Mouse (Mus musculus) hindbrain, embryonic 15.5 days (tissue): ENCODE data around the gene Gm28308. TPM values are rescaled to one million over a fixed set of nuclear protein-coding genes. Genes with fewer than 3 reads are reported as not detected.

ENCODE experiments used
- ATAC-seq: fragments of 200-750 bp; cut with Nextera tagmentation; 2 replicates; pipeline ENCODE4 v1.8.0; 2017; ENCODE audit warnings: low read depth, moderate number of reproducible peaks, moderate TSS enrichment; ENCODE audit not compliant: low FRiP score
- H3K27ac ChIP-seq: fragments of 300-500 bp; sonication (generic); replicated peaks from 2 replicates; pipeline ENCODE4 v1.5.1; 2015; ENCODE audit warnings: mild to moderate bottlenecking, inconsistent platforms
- H3K27me3 ChIP-seq: fragments of 300-500 bp; sonication (generic); 2 replicates; pipeline ENCODE4 v1.6.1; 2015; ENCODE audit warnings: control low read depth, inconsistent platforms
- H3K36me3 ChIP-seq: fragments of 300-500 bp; sonication (generic); 2 replicates; pipeline ENCODE4 v1.6.1; 2015; ENCODE audit warnings: control low read depth, inconsistent platforms
- H3K4me1 ChIP-seq: fragments of 300-500 bp; sonication (generic); replicated peaks from 2 replicates; pipeline ENCODE4 v1.6.1; 2015; ENCODE audit warnings: control low read depth, inconsistent platforms
- H3K4me2 ChIP-seq: fragments of 300-500 bp; sonication (generic); 2 replicates; pipeline ENCODE4 v1.6.1; 2015; ENCODE audit warnings: moderate library complexity, mild to moderate bottlenecking, inconsistent platforms
- H3K4me3 ChIP-seq: fragments of 300-500 bp; sonication (generic); 2 replicates; pipeline ENCODE4 v1.5.1; 2015; ENCODE audit warnings: mild to moderate bottlenecking, inconsistent platforms
- H3K9ac ChIP-seq: fragments of 300-500 bp; sonication (generic); 2 replicates; pipeline ENCODE4 v1.6.1; 2015; ENCODE audit warnings: inconsistent platforms
- H3K9me3 ChIP-seq: fragments of 300-500 bp; sonication (generic); 2 replicates; pipeline ENCODE4 v1.6.1; 2016; ENCODE audit warnings: control low read depth, inconsistent platforms
- WGBS: fragments of 180-500 bp; shearing (Covaris S2); methylation state at CpG from one replicate; pipeline ENCODE4 v1.1.7; 2015; 5-methylcytosine and 5-hydroxymethylcytosine counted together
- polyA plus RNA-seq: library from polyadenylated mRNA; unstranded; fragments of >200 nt; fragmentation: Nextera tagmentation; extraction: Ambion mirVana; gene quantifications from 2 replicates; pipeline ENCODE4 v1.2.1, GENCODE M21; 2015

The Gm28308 gene
- polyA plus RNA-seq, 1 experiment from 2014 or later: not detected

DNA sequence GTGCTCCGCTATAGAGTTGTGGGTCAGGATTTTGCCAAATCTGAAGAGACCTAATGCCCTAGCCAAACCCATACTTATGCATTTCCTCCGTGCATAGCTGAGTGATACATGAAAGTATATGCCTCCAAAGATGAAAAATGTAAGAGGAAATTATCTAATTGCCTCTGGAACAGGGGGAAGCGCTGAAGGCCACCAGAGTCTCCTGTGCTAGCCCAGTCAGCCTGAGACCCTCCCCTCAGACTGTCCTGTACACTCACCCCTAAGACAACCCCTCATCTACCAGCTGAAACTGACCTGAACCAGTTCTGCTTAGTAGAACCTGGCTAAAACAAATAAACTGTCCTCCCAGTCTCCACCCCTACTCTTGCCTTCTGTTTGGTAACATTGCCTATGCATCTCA lies 32.4 kb downstream of the Gm28308 start:
- H3K9ac ChIP-seq: peak overlapping the region; percentile 64
- peak overlapping the region; percentile 97 for H3K4me2 ChIP-seq
- H3K27ac ChIP-seq: peak overlapping the region; percentile 92
- peaks cover 15% of the 10 kb centered on the region; the same call in 1 of the 2 replicates for H3K4me1 ChIP-seq
- H3K27me3 ChIP-seq: peaks cover 40% of the 10 kb centered on the region
- no peak for ATAC-seq
- WGBS: 15% methylated on average over 3 of the region's 3 CpGs
- H3K9me3 ChIP-seq: no peaks in the 10 kb centered on the region
- peak overlapping the region; percentile 51 for H3K4me3 ChIP-seq
- no peaks in the 10 kb centered on the region for H3K36me3 ChIP-seq

DNA sequence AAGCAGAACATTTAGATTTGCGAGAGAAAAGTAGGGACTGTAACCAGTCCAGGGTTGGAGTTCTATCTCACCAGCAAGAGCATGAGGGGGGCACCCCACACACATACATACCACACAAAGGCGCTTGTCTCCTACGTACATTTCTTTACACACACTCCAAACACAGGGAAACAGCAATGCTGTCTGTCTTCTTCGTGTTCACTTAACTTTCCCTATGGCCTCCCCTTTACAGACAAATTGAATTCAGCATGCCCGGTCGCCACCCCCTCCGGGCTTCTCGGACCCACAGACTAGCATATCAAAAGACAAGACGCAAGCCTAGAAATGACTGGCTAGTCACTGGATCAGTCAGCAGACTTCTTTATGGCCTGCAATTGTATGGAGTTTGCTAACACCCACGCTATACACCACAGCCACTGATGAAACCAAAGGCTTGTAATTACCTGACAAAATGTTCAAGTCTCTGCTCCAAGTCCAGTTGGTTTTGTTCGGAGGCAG lies 32.9 kb downstream of the Gm28308 start:
- Histone ChIP-seq H3K4me2 (peak overlapping the region; percentile 97), H3K36me3 (no peaks in the 10 kb centered on the region), H3K27ac (peak overlapping the region; percentile 92), H3K4me1 (peaks cover 12% of the 10 kb centered on the region; the same call in 1 of the 2 replicates), H3K27me3 (peaks cover 35% of the 10 kb centered on the region), H3K4me3 (peak overlapping the region; percentile 51), H3K9ac (peak overlapping the region; percentile 64), H3K9me3 (no peaks in the 10 kb centered on the region)
- ATAC-seq: no peak
- WGBS: 4% methylated on average over 11 of the region's 11 CpGs

DNA sequence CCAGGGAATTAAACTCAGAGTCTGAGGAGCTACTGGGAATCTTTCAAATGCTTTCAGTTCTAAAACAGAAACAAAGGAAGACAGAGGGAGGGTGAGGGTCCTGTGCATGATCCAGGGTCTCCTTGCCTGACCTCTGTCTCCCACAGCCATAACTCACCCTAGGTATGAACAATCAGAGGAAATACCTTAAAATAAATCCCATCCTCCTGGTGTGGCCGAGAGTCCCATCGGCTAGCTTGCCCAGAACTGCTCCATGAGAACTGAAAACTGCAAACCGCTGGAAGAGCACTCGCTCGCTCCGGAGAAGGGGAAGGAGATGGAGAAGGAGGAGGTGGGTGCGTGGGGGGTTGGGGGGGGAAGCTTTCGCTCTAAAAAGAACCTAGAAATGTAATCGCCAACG lies 33.4 kb downstream of the Gm28308 start:
- peaks cover 32% of the 10 kb centered on the region for H3K27me3 ChIP-seq
- H3K9me3 ChIP-seq: no peaks in the 10 kb centered on the region
- 0 out of 2 replicates have a peak, but pooled peaks cover 8% of the 10 kb centered on the region for H3K4me1 ChIP-seq
- H3K9ac ChIP-seq: peak overlapping the region; percentile 64
- peak overlapping the region; percentile 51 for H3K4me3 ChIP-seq
- peak overlapping the region; percentile 92 for H3K27ac ChIP-seq
- under 1% methylated on average over 10 of the region's 10 CpGs for WGBS
- H3K36me3 ChIP-seq: no peaks in the 10 kb centered on the region
- ATAC-seq: no peak
- peak overlapping the region; percentile 97 for H3K4me2 ChIP-seq

DNA sequence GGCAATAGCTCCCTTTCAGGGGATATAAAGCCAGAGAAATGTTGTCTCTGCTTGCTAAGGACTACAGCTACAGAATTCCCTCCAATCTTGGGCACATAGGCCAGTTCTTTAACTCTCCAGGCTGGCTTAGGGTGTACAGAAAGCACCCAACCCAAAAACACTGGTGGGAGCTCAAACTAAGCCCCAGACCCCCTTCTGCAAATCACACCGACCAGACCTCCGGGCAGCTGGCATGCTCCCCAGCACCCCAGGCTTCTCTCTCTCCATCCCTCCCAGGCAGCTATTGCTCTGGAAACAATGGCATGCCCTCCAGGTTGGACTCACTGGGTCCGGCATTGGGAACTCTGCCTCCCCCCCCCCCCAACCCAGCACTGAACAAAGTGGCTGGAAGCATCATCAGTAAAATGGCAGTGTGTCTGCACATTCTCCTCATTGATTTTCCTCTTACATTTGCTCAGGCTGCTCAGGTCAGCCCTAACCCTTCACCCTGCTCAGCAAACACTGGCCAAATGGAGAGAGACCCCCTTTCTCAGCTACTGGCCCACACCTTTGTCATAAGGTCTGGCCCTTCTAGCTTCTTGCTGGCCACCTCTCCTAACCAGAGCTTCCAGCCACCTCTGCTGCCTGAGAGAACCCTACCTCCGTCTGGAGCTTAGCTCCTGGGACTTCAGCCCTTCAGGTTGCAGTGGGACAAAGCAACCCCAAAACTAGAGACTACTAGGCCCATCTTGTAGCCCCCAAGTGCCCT lies 34.0 kb downstream of the Gm28308 start:
- WGBS: 4% methylated on average over 4 of the region's 4 CpGs
- Histone ChIP-seq H3K27me3 (peaks cover 32% of the 10 kb centered on the region), H3K4me3 (peak overlapping the region; percentile 51), H3K9me3 (no peaks in the 10 kb centered on the region), H3K9ac (peak overlapping the region; percentile 64), H3K4me2 (peak overlapping the region; percentile 97), H3K36me3 (no peaks in the 10 kb centered on the region), H3K27ac (peak overlapping the region; percentile 92), H3K4me1 (0 out of 2 replicates have a peak, but pooled peaks cover 5% of the 10 kb centered on the region)
- no peak for ATAC-seq

DNA sequence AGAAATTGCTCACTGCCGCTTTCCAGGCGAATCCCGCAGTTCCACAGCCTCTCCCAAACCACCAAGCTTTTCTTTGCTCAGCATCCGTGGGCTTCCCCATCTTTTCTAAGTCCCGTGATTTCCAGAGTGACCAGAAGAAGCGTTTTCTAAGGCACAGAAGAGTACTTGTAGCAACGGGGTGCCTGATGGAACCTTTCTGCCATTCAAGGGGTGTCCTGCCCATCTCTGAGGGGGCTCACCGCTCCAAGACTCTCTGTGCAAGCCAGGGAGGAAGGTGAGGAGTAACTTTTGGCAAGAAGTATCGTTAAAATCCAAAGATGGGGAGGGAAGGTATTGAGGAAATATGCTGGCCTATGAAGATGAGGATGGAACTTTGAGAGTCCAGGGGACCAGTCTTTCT lies 35.3 kb downstream of the Gm28308 start:
- peak overlapping the region; percentile 92 for H3K27ac ChIP-seq
- peaks cover 7% of the 10 kb centered on the region; the same call in 1 of the 2 replicates for H3K4me1 ChIP-seq
- peak overlapping the region; percentile 64 for H3K9ac ChIP-seq
- no peaks in the 10 kb centered on the region for H3K36me3 ChIP-seq
- WGBS: 2% methylated on average over 9 of the region's 9 CpGs
- peak overlapping the region; percentile 51 for H3K4me3 ChIP-seq
- H3K9me3 ChIP-seq: no peaks in the 10 kb centered on the region
- H3K4me2 ChIP-seq: peak overlapping the region; percentile 97
- peaks cover 28% of the 10 kb centered on the region for H3K27me3 ChIP-seq
- ATAC-seq: no peak

- Histone ChIP-seq H3K9me3 (no peaks in the 10 kb centered on the region), H3K27me3 (peaks cover 24% of the 10 kb centered on the region), H3K4me1 (peaks cover 13% of the 10 kb centered on the region), H3K4me3 (peak within 1 kb of the TSS; percentile 51), H3K4me2 (peak within 1 kb of the TSS; percentile 97), H3K27ac (peak within 1 kb of the TSS; percentile 92), H3K36me3 (no peaks in the 10 kb centered on the region), H3K9ac (peak within 1 kb of the TSS; percentile 64)
- ATAC-seq: no peak
- 3% methylated on average over 36 of the region's 36 CpGs for WGBS
Measured at GRCm38 (mm10) chr6:52177061-52177735, 35.9 kb downstream of the Gm28308 start, which contains the start of gene 5730596B20Rik. Gene 5730596B20Rik, plus strand, starts transcription at chr6:52177498.

- peak overlapping the region; percentile 51 for H3K4me3 ChIP-seq
- H3K4me1 ChIP-seq: peaks cover 18% of the 10 kb centered on the region
- H3K4me2 ChIP-seq: peak overlapping the region; percentile 97
- H3K27me3 ChIP-seq: peaks cover 20% of the 10 kb centered on the region
- H3K9me3 ChIP-seq: no peaks in the 10 kb centered on the region
- no peak for ATAC-seq
- H3K36me3 ChIP-seq: no peaks in the 10 kb centered on the region
- H3K27ac ChIP-seq: peak overlapping the region; percentile 92
- under 1% methylated on average over 6 of the region's 6 CpGs for WGBS
- peak overlapping the region; percentile 64 for H3K9ac ChIP-seq
Measured at GRCm38 (mm10) chr6:52176391-52176790, 36.7 kb downstream of the Gm28308 start.

DNA sequence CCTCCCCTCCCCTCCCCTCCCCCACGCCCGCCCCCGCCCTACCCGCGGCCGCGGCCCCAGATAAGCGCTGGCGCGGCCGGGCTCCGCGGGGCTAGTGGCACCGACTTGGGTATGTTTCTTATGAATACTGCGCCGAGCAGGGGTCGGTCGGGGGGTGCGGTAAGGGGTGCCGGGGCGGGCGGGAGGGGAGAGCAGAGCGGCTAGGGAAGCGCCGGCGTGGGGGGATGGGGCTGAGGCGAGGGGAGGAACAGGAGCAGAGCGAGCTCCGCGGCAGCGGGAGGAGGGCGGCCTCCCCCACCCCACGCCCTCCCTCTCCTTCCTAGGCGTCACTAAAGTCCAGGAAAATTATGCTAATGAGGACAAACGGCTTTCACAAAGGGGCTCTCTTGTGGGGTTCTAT lies 37.3 kb downstream of the Gm28308 start:
- Histone ChIP-seq H3K4me1 (peaks cover 23% of the 10 kb centered on the region), H3K4me2 (peak overlapping the region; percentile 97), H3K27me3 (peaks cover 18% of the 10 kb centered on the region), H3K4me3 (peak overlapping the region; percentile 51), H3K9me3 (no peaks in the 10 kb centered on the region), H3K27ac (peak overlapping the region; percentile 92), H3K9ac (peak overlapping the region; percentile 64), H3K36me3 (no peaks in the 10 kb centered on the region)
- peak; percentile 60 for ATAC-seq
- 1% methylated on average over 10 of the region's 35 CpGs for WGBS

GRCm38 (mm10) chr6:52174968-52175751 lies 38.0 kb downstream of the Gm28308 start:
- H3K27ac ChIP-seq: peak overlapping the region; percentile 92
- H3K4me3 ChIP-seq: peak overlapping the region; percentile 51
- no peaks in the 10 kb centered on the region for H3K9me3 ChIP-seq
- H3K36me3 ChIP-seq: no peaks in the 10 kb centered on the region
- peaks cover 22% of the 10 kb centered on the region for H3K27me3 ChIP-seq
- peak overlapping the region; percentile 64 for H3K9ac ChIP-seq
- ATAC-seq: no peak
- 1% methylated on average over 41 of the region's 41 CpGs for WGBS
- H3K4me1 ChIP-seq: peaks cover 30% of the 10 kb centered on the region
- peak overlapping the region; percentile 97 for H3K4me2 ChIP-seq

DNA sequence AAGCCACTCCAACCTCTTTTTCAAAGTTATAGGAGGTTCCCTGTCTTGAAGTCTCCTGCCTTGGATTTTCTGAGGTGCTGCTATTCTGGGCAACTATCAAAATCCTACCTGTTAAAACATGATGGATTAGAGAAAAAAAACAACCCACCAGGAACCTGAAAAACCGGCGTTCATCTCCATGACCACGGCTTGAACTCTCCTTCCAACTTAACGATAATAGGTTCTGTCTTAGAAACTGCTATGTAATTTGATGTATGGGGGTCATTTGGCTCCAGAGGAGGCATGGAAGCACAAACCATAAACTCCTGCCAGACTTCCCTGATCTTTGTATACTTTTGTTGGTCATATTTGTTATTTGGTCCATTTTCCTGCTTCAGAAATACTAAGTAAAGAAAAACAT lies 39.5 kb downstream of the Gm28308 start:
- Histone ChIP-seq H3K4me2 (peak overlapping the region; percentile 97), H3K27ac (peak overlapping the region; percentile 95), H3K4me3 (peak overlapping the region; percentile 51), H3K4me1 (peaks cover 37% of the 10 kb centered on the region), H3K9ac (peak overlapping the region; percentile 46; the same call in 1 of the 2 replicates), H3K36me3 (no peaks in the 10 kb centered on the region), H3K27me3 (peaks cover 12% of the 10 kb centered on the region), H3K9me3 (no peaks in the 10 kb centered on the region)
- WGBS: 3% methylated on average over 4 of the region's 4 CpGs
- no peak for ATAC-seq

DNA sequence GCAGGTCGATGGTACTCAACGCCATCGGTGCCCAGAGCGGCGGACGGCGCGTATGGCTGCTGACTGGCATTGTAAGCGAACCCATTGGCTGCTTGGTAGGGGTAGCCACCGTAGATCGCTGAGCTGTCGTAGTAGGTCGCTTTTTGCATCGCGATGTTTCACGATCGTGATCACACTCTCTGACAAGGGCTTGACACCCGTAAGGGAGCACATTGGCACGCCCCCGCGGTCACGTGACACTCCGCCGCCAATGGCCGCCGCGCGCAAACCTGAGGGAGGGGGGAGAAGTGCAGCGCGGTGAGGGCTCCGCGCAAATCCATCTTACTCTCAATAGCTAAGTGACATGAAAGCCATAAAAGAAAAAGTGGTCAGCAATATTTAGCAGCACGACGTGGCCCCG lies 40.6 kb downstream of the Gm28308 start:
- Histone ChIP-seq H3K9ac (peak overlapping the region; percentile 68), H3K4me1 (peaks cover 37% of the 10 kb centered on the region)

More for the DNA sequence above, 40.6 kb downstream of the Gm28308 start:
- peak overlapping the region; percentile 97 for H3K4me2 ChIP-seq
- no peaks in the 10 kb centered on the region for H3K9me3 ChIP-seq
- H3K4me3 ChIP-seq: peak overlapping the region; percentile 51
- peak; percentile 91 for ATAC-seq
- H3K27me3 ChIP-seq: peaks cover 12% of the 10 kb centered on the region; the same call in 1 of the 2 replicates
- no peaks in the 10 kb centered on the region for H3K36me3 ChIP-seq
- under 1% methylated on average over 35 of the region's 35 CpGs for WGBS
- peak overlapping the region; percentile 95 for H3K27ac ChIP-seq
